Mouse (Mus musculus): ENCODE data around the gene Gm26566. TPM values are rescaled to one million over a fixed set of nuclear protein-coding genes. Genes with fewer than 3 reads are reported as not detected.
"Not testable (repeated sequence)": the region's sequence is repeated elsewhere in the genome, so short reads cannot be mapped to it uniquely, and the experiment has no call there.

Gene Gm26566
- polyA plus RNA-seq, 2 experiments, result 0.63 to 0.70 TPM

- Histone ChIP-seq H3K4me1 (ENCODE audit: control insufficient read depth, insufficient read depth, low read length) (peaks cover 6% of the 10 kb centered on the region; the same call in 1 of the 2 replicates), H3K4me2 (replicated peaks; ENCODE audit: low read depth, low read length, severe bottlenecking) (no peak overlapping the region), H3K27ac (replicated peaks; ENCODE audit: low read depth, low read length) (no peak overlapping the region), H3K9me3 (ENCODE audit: control insufficient read depth, low read length) (no peaks in the 10 kb centered on the region), H3K36me3 (ENCODE audit: control insufficient read depth, insufficient read depth, low read length) (no peaks in the 10 kb centered on the region), H3K9ac (ENCODE audit: low read depth, low read length, severe bottlenecking) (no peak overlapping the region), H3K4me3 (replicated peaks; ENCODE audit: low read length) (no peak overlapping the region), H3K27me3 (ENCODE audit: control insufficient read depth, insufficient read depth, low read length) (no peaks in the 10 kb centered on the region)
- 65% methylated on average over 3 of the region's 3 CpGs for WGBS
- no peak for ATAC-seq (ENCODE audit: low FRiP score, low read depth)
- TF ChIP-seq POLR2A (IDR thresholded peaks at IDR 0.05; ENCODE audit: borderline replicate concordance, extremely low read depth, insufficient read depth, insufficient read length), result no peak
- no peak for DNase-seq (ENCODE audit: low spot score)
Measured at GRCm38 (mm10) chr4:88744207-88744606, 22.6 kb downstream of the Gm26566 start.

GRCm38 (mm10) chr4:88749926-88750325 lies 28.3 kb downstream of the Gm26566 start:
- Histone ChIP-seq H3K27me3 (ENCODE audit: control insufficient read depth, insufficient read depth, low read length) (no peaks in the 10 kb centered on the region), H3K9ac (ENCODE audit: low read depth, low read length, severe bottlenecking) (no peak overlapping the region), H3K27ac (replicated peaks; ENCODE audit: low read depth, low read length) (no peak overlapping the region), H3K9me3 (ENCODE audit: control insufficient read depth, low read length) (no peaks in the 10 kb centered on the region), H3K4me1 (ENCODE audit: control insufficient read depth, insufficient read depth, low read length) (peaks cover 6% of the 10 kb centered on the region; the same call in 1 of the 2 replicates), H3K4me3 (replicated peaks; ENCODE audit: low read length) (no peak overlapping the region), H3K4me2 (replicated peaks; ENCODE audit: low read depth, low read length, severe bottlenecking) (no peak overlapping the region), H3K36me3 (ENCODE audit: control insufficient read depth, insufficient read depth, low read length) (no peaks in the 10 kb centered on the region)
- 19% methylated on average over 6 of the region's 6 CpGs for WGBS
- no peak for TF ChIP-seq POLR2A (IDR thresholded peaks at IDR 0.05; ENCODE audit: borderline replicate concordance, extremely low read depth, insufficient read depth, insufficient read length)
- DNase-seq (ENCODE audit: low spot score), result no peak
- ATAC-seq (ENCODE audit: low FRiP score, low read depth), result no peak

- not testable (repeated sequence) for H3K36me3 ChIP-seq (ENCODE audit: control insufficient read depth, insufficient read depth, low read length); H3K4me1 ChIP-seq (ENCODE audit: control insufficient read depth, insufficient read depth, low read length); ATAC-seq (ENCODE audit: low FRiP score, low read depth); H3K27ac ChIP-seq (replicated peaks; ENCODE audit: low read depth, low read length); H3K4me2 ChIP-seq (replicated peaks; ENCODE audit: low read depth, low read length, severe bottlenecking); H3K9ac ChIP-seq (ENCODE audit: low read depth, low read length, severe bottlenecking); H3K4me3 ChIP-seq (replicated peaks; ENCODE audit: low read length); H3K9me3 ChIP-seq (ENCODE audit: control insufficient read depth, low read length); H3K27me3 ChIP-seq (ENCODE audit: control insufficient read depth, insufficient read depth, low read length); DNase-seq (ENCODE audit: low spot score)
- 75% methylated on average over 14 of the region's 15 CpGs for WGBS
Measured at GRCm38 (mm10) chr4:88754818-88755340, 33.3 kb downstream of the Gm26566 start, which contains the start of gene Gm13271. Gene Gm13271 (plus strand): TSS chr4:88754868.

- ATAC-seq (ENCODE audit: low FRiP score, low read depth); H3K4me1 ChIP-seq (ENCODE audit: control insufficient read depth, insufficient read depth, low read length): not testable (repeated sequence)
Measured at GRCm38 (mm10) chr4:88756581-88757513, 35.2 kb downstream of the Gm26566 start.

GRCm38 (mm10) chr4:88757628-88758031 lies 36.0 kb downstream of the Gm26566 start:
- not testable (repeated sequence) for H3K9me3 ChIP-seq (ENCODE audit: control insufficient read depth, low read length); H3K27me3 ChIP-seq (ENCODE audit: control insufficient read depth, insufficient read depth, low read length); H3K36me3 ChIP-seq (ENCODE audit: control insufficient read depth, insufficient read depth, low read length); H3K4me1 ChIP-seq (ENCODE audit: control insufficient read depth, insufficient read depth, low read length)
- 0% methylated on average over 16 of the region's 21 CpGs for WGBS
- peak overlapping the region; percentile 63 for H3K4me2 ChIP-seq (replicated peaks; ENCODE audit: low read depth, low read length, severe bottlenecking)
- H3K27ac ChIP-seq (replicated peaks; ENCODE audit: low read depth, low read length), result peak overlapping the region; percentile 91
- ATAC-seq (ENCODE audit: low FRiP score, low read depth), result peak; percentile 100
- peak overlapping the region; percentile 47 for H3K4me3 ChIP-seq (replicated peaks; ENCODE audit: low read length)
- peak overlapping the region; percentile 68 for H3K9ac ChIP-seq (ENCODE audit: low read depth, low read length, severe bottlenecking)
- DNase-seq (ENCODE audit: low spot score), result peak; percentile 94
- 0 out of 2 replicates have a peak, but pooled peaks have one; percentile 16 for TF ChIP-seq POLR2A (IDR thresholded peaks at IDR 0.05; ENCODE audit: borderline replicate concordance, extremely low read depth, insufficient read depth, insufficient read length)

More at GRCm38 (mm10) chr4:88756581-88757513, 35.2 kb downstream of the Gm26566 start:
- Histone ChIP-seq H3K27ac (replicated peaks; ENCODE audit: low read depth, low read length) (peak overlapping the region; percentile 91), H3K9ac (ENCODE audit: low read depth, low read length, severe bottlenecking) (peak overlapping the region; percentile 68), H3K4me3 (replicated peaks; ENCODE audit: low read length) (peak overlapping the region; percentile 47), H3K4me2 (replicated peaks; ENCODE audit: low read depth, low read length, severe bottlenecking) (peak overlapping the region; percentile 63)
- not testable (repeated sequence) for DNase-seq (ENCODE audit: low spot score); H3K27me3 ChIP-seq (ENCODE audit: control insufficient read depth, insufficient read depth, low read length); H3K36me3 ChIP-seq (ENCODE audit: control insufficient read depth, insufficient read depth, low read length); H3K9me3 ChIP-seq (ENCODE audit: control insufficient read depth, low read length)
- WGBS, result 11% methylated on average over 28 of the region's 31 CpGs

- H3K9me3 ChIP-seq (ENCODE audit: control insufficient read depth, low read length); ATAC-seq (ENCODE audit: low FRiP score, low read depth): not testable (repeated sequence)
- 89% methylated on average over 9 of the region's 9 CpGs for WGBS
Measured at GRCm38 (mm10) chr4:88758751-88759150, 37.1 kb downstream of the Gm26566 start.

GRCm38 (mm10) chr4:88759610-88760268 lies 38.1 kb downstream of the Gm26566 start, which contains the start of gene Gm13283:
Gene Gm13283 (plus strand): TSS chr4:88760119.
- not testable (repeated sequence) for H3K9me3 ChIP-seq (ENCODE audit: control insufficient read depth, low read length); H3K27me3 ChIP-seq (ENCODE audit: control insufficient read depth, insufficient read depth, low read length); H3K4me1 ChIP-seq (ENCODE audit: control insufficient read depth, insufficient read depth, low read length); H3K27ac ChIP-seq (replicated peaks; ENCODE audit: low read depth, low read length); ATAC-seq (ENCODE audit: low FRiP score, low read depth); DNase-seq (ENCODE audit: low spot score); H3K9ac ChIP-seq (ENCODE audit: low read depth, low read length, severe bottlenecking); H3K36me3 ChIP-seq (ENCODE audit: control insufficient read depth, insufficient read depth, low read length)
- 28% methylated on average over 7 of the region's 14 CpGs for whole genome bisulfite sequencing
- Histone ChIP-seq H3K4me3 (replicated peaks; ENCODE audit: low read length) (peak within 1 kb of the TSS; percentile 31), H3K4me2 (replicated peaks; ENCODE audit: low read depth, low read length, severe bottlenecking) (peak within 1 kb of the TSS; percentile 37; the same call in 1 of the 2 replicates)

More at GRCm38 (mm10) chr4:88758751-88759150, 37.1 kb downstream of the Gm26566 start:
- not testable (repeated sequence) for H3K9ac ChIP-seq (ENCODE audit: low read depth, low read length, severe bottlenecking); H3K27ac ChIP-seq (replicated peaks; ENCODE audit: low read depth, low read length); H3K27me3 ChIP-seq (ENCODE audit: control insufficient read depth, insufficient read depth, low read length); H3K36me3 ChIP-seq (ENCODE audit: control insufficient read depth, insufficient read depth, low read length); DNase-seq (ENCODE audit: low spot score); H3K4me1 ChIP-seq (ENCODE audit: control insufficient read depth, insufficient read depth, low read length); H3K4me2 ChIP-seq (replicated peaks; ENCODE audit: low read depth, low read length, severe bottlenecking); H3K4me3 ChIP-seq (replicated peaks; ENCODE audit: low read length)
